Mouse (Mus musculus) midbrain, postnatal 0 days (tissue): Measurements from ENCODE around the gene Hist1h3d. TPM values are rescaled to one million over a fixed set of nuclear protein-coding genes. Genes with fewer than 3 reads are reported as not detected.
"Not testable (repeated sequence)": the region's sequence is repeated elsewhere in the genome, so short reads cannot be mapped to it uniquely, and the experiment has no call there.

ENCODE experiments used
- ATAC-seq: fragments of 200-750 bp; cut with Nextera tagmentation; 2 replicates; pipeline ENCODE4 v1.8.0; 2017; ENCODE audit warnings: moderate number of reproducible peaks, mild to moderate bottlenecking, moderate TSS enrichment, moderate library complexity; ENCODE audit not compliant: low FRiP score
- DNase-seq: peaks from one replicate; pipeline ENCODE4 v3.0.0-alpha.2; 2015; ENCODE audit warnings: low spot score
- H3K27ac ChIP-seq: fragments of 300-500 bp; sonication (generic); 2 replicates; pipeline ENCODE4 v1.5.1; 2014; ENCODE audit warnings: low read depth, mild to moderate bottlenecking, low read length, mixed read lengths
- H3K27me3 ChIP-seq: fragments of 300-500 bp; sonication (generic); 2 replicates; pipeline ENCODE4 v1.6.1; 2014; ENCODE audit warnings: low read length, control low read depth, mixed read lengths; ENCODE audit not compliant: insufficient read depth
- H3K36me3 ChIP-seq: fragments of 300-500 bp; sonication (generic); 2 replicates; pipeline ENCODE4 v1.6.1; 2014; ENCODE audit warnings: low read length, control low read depth, mixed read lengths; ENCODE audit not compliant: insufficient read depth
- H3K4me1 ChIP-seq: fragments of 300-500 bp; sonication (generic); 2 replicates; pipeline ENCODE4 v1.6.1; 2014; ENCODE audit warnings: mild to moderate bottlenecking, control low read depth, antibody characterized with exemption, low read length, mixed read lengths; ENCODE audit not compliant: insufficient read depth
- H3K4me2 ChIP-seq: fragments of 300-500 bp; sonication (generic); 2 replicates; pipeline ENCODE4 v1.6.1; 2014; ENCODE audit warnings: low read depth, mild to moderate bottlenecking, low read length, mixed read lengths; ENCODE audit not compliant: poor library complexity, severe bottlenecking
- H3K4me3 ChIP-seq: fragments of 300-500 bp; sonication (generic); 2 replicates; pipeline ENCODE4 v1.5.1; 2014; ENCODE audit warnings: low read depth, mild to moderate bottlenecking, low read length, moderate library complexity
- H3K9ac ChIP-seq: fragments of 300-500 bp; sonication (generic); replicated peaks from 2 replicates; pipeline ENCODE4 v1.6.1; 2014; ENCODE audit warnings: mild to moderate bottlenecking, low read length, moderate library complexity, mixed read lengths; ENCODE audit not compliant: poor library complexity, severe bottlenecking
- H3K9me3 ChIP-seq: fragments of 300-500 bp; sonication (generic); 2 replicates; pipeline ENCODE4 v1.6.1; 2016; ENCODE audit warnings: low read length, control low read depth
- CTCF ChIP-seq: IDR thresholded peaks from 2 replicates; pipeline ENCODE4 v1.5.1; 2016; ENCODE audit warnings: antibody characterized with exemption, mild to moderate bottlenecking
- WGBS: fragments of 180-500 bp; shearing (Covaris S2); extraction: QIAGEN DNeasy Blood & Tissue Kit; methylation state at CpG from one replicate; pipeline ENCODE4 v1.1.7; 2014; 5-methylcytosine and 5-hydroxymethylcytosine counted together
- polyA plus RNA-seq: library from polyadenylated mRNA; unstranded; fragments of >200 nt; fragmentation: Nextera tagmentation; extraction: Ambion mirVana; gene quantifications from 2 replicates; pipeline ENCODE4 v1.2.1, GENCODE M21; 2015
- total RNA-seq: library from RNA; depleted of rRNA; stranded (reverse); fragments of >200 nt; gene quantifications from 2 replicates; pipeline ENCODE4 v1.2.3, GENCODE M21; 2014

The Hist1h3d gene
- total and polyA plus RNA-seq, 2 experiments from 2014 or later: 0.42 to 92.5 TPM

DNA sequence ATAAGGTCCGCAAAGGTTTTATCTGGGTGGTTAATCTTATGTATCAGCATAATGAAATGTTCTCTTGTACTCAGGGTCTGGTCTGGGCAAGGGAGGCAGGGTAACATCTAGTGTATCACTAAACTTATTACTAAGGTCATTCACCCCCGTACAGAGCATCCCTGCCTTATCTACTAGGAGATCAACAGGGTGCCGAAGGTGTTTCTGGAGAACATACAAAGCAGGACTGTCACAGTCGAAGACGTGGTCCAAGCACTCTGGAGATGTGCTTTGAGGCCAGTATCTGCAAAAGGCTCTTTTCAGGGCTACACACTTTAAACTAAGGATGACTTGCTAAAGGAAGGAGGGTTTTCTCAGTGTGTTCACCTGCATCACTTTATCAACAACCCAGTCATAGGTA lies 28.9 kb upstream of the Hist1h3d start:
- H3K9ac ChIP-seq: no peak overlapping the region
- no peak overlapping the region for H3K4me2 ChIP-seq
- ATAC-seq (no peak), DNase-seq (no peak)
- H3K36me3 ChIP-seq: no peaks in the 10 kb centered on the region
- H3K4me1 ChIP-seq: 0 out of 2 replicates have a peak, but pooled peaks cover 4% of the 10 kb centered on the region
- no peak for TF ChIP-seq CTCF
- H3K27me3 ChIP-seq: no peaks in the 10 kb centered on the region
- 76% methylated on average over 5 of the region's 5 CpGs for WGBS
- H3K27ac ChIP-seq: no peak overlapping the region
- H3K4me3 ChIP-seq: no peak overlapping the region
- no peaks in the 10 kb centered on the region for H3K9me3 ChIP-seq

DNA sequence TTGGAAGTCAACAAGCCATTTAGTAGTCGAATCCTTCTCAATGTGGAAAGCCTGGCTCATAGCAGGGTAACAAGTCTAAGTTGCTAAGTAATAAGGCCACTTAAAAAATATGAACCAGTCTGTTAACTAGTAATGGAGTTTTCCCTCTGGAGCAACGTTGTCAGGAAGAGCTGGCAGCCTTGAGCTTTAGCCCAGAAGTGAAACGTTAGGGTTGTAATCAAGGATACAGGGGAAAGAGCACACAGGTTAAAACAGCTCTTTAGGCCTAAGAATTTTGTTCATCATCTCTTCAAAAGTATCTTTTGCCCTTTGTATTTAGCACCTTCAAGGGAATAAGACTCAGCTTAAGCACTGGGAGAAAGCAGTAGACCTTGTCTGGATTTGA lies 24.8 kb upstream of the Hist1h3d start:
- ATAC-seq (no peak), DNase-seq (no peak)
- Histone ChIP-seq H3K4me3 (peak overlapping the region; percentile 42), H3K4me2 (peak overlapping the region; percentile 59), H3K27me3 (no peaks in the 10 kb centered on the region), H3K36me3 (no peaks in the 10 kb centered on the region), H3K9me3 (no peaks in the 10 kb centered on the region), H3K9ac (peak overlapping the region; percentile 39), H3K27ac (peak overlapping the region; percentile 77; the same call in 1 of the 2 replicates), H3K4me1 (peaks cover 7% of the 10 kb centered on the region; the same call in 1 of the 2 replicates)
- 7% methylated on average over 3 of the region's 3 CpGs for WGBS
- TF ChIP-seq CTCF: no peak

DNA sequence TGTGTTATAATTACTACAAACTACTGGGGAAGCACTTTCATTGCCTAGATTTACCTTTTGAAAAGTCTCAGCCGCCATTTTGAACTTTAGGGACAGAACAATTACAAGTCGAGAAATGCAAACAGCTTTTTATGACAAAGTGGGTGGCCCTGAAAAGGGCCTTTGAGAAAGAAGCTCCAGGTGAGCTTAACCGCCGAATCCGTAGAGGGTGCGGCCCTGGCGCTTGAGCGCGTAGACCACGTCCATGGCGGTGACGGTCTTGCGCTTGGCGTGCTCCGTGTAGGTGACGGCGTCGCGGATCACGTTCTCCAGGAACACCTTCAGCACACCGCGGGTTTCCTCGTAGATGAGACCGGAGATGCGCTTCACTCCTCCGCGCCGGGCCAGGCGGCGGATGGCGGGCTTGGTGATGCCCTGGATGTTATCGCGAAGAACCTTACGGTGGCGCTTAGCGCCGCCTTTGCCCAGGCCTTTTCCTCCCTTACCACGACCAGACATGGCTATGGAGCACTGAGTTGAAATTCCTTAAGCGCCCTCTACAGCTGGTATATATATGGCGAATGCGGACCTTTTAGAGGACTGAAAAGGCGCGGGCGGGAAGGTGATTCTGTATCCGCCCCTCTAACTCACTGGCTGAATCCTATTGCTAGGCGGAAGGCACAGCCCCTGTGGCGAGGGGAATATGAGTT lies 24.3 kb upstream of the Hist1h3d start, which contains the start of gene Hist1h4f:
Gene Hist1h4f, minus strand, starts transcription at position 503 of the 689 bp plus-strand sequence.
- Histone ChIP-seq H3K9ac (peak within 1 kb of the TSS; percentile 39), H3K27ac (peak within 1 kb of the TSS; percentile 77; the same call in 1 of the 2 replicates), H3K4me3 (peak within 1 kb of the TSS; percentile 42), H3K4me2 (peak within 1 kb of the TSS; percentile 59)
- ATAC-seq: peak; percentile 92
- WGBS: under 1% methylated on average over 42 of the region's 47 CpGs
- H3K4me1 ChIP-seq, H3K36me3 ChIP-seq, H3K27me3 ChIP-seq, H3K9me3 ChIP-seq: not testable (repeated sequence)
- peak; percentile 97 for DNase-seq
- peak; percentile 74 for TF ChIP-seq CTCF

DNA sequence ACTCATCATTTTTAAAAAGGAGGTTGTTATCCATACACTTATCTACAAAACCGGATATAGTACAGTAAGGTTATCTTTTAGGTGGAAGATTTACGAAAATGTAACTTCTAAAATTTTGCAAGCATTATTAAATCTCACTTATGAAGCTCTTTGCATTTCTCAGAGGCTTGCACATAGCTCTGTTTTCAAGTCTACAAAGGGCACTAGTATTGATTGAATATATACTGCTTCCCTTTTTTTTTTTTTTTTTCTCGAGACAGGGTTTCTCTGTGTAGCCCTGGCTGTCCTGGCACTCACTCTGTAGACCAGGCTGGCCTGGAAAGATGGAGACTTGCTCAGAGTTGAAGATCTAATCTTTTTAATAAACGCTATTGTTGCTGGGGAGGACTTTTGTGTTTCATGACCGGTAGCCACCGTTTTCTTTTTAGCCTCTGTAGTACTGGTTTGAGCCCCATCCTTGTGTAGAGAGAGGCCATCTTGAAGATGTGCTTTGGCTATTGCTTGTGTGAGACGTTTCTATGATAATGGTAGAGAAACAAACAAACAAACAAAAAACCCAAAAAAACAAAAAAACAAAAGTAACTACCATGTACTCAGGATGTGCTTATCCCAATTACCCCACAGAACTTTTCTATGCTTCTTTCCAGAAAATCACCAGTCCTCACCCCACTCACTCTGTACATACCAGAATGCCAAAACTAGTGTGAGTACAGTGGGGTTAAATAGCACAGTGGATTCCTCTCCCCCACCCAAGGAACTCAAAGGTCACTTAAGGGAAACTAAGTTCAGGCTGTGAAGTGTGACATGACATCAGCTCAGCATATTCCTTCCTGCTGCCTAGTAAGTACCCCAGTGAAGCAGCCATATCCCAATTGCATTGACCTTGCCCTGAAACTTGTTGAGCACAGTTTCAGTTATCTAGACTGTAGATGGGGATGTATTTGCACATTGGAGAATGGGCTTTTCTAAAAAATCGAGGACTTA lies 23.3 kb upstream of the Hist1h3d start:
- H3K9me3 ChIP-seq: no peaks in the 10 kb centered on the region
- WGBS: 49% methylated on average over 8 of the region's 8 CpGs
- H3K9ac ChIP-seq: no peak overlapping the region
- TF ChIP-seq CTCF: no peak
- DNase-seq: no peak
- peaks cover 7% of the 10 kb centered on the region; the same call in 1 of the 2 replicates for H3K4me1 ChIP-seq
- H3K27me3 ChIP-seq: no peaks in the 10 kb centered on the region
- H3K4me3 ChIP-seq: peak overlapping the region; percentile 42
- no peak for ATAC-seq
- H3K36me3 ChIP-seq: no peaks in the 10 kb centered on the region
- peak overlapping the region; percentile 59 for H3K4me2 ChIP-seq
- H3K27ac ChIP-seq: peak overlapping the region; percentile 77; the same call in 1 of the 2 replicates

DNA sequence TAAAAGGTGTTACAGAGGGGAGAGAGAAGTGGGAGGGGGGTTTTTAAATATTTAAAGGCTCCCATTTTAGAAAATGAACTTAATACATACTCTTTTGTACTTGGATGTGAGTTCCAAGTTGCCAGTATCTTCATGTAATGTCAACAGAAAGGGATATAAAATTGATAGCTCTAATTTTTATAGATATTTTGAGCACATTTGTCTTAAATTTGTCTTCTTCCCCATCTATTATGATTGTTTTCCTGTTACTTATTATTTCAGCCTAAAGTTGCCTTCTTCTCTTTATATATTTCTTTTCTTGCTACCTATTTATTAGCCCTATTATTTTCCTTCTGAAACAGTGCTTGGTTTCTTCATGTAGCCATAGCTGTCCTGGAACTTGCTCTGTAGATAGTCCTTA lies 22.6 kb upstream of the Hist1h3d start, which contains the start of gene Hist1h1d:
Gene Hist1h1d, plus strand, starts transcription at position 301 of the 400 bp plus-strand sequence.
- Histone ChIP-seq H3K9ac (no peak within 1 kb of the TSS), H3K27ac (no peak within 1 kb of the TSS), H3K4me3 (no peak within 1 kb of the TSS), H3K36me3 (no peaks in the 10 kb centered on the region), H3K4me2 (0 out of 2 replicates have a peak within 1 kb of the TSS, but pooled peaks have one; percentile 59), H3K27me3 (no peaks in the 10 kb centered on the region), H3K4me1 (peaks cover 7% of the 10 kb centered on the region; the same call in 1 of the 2 replicates), H3K9me3 (no peaks in the 10 kb centered on the region)
- no peak for DNase-seq
- ATAC-seq: no peak
- TF ChIP-seq CTCF: no peak
